Mouse (Mus musculus): ENCODE results near the gene Gpc6. TPM values are rescaled to one million over a fixed set of nuclear protein-coding genes. Genes with fewer than 3 reads are reported as not detected.

Gene Gpc6
- total and polyA plus RNA-seq, 3 experiments, result not detected

DNA sequence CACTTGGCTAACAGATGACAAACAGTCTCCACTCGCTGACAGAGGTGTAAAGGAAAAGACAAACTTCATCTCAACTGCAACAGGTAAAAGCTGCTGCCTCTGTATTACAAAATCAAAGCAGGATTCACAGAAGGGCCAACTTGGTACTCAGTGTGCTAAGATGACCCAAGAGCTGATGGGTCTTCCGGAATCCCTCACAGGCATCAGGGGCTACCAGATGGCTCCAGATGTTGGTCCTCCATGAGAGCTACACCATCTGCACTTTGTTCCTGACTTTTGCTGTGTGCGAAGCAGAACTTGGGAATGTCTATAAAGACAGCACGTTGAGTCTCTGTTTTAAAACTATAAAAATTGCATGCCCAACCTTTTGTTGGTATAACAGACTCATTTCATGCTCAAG is 842.7 kb downstream of the Gpc6 start:
- Histone ChIP-seq H3K9me3 (replicated peaks; ENCODE audit: low read length) (no peaks in the 10 kb centered on the region), H3K4me2 (ENCODE audit: insufficient read depth, low read depth, poor library complexity, severe bottlenecking) (no peak overlapping the region), H3K9ac (ENCODE audit: insufficient read depth, low read depth) (no peak overlapping the region), H3K79me2 (replicated peaks; ENCODE audit: control insufficient read depth, extremely low read depth, insufficient read depth, poor library complexity, severe bottlenecking) (no peaks in the 10 kb centered on the region), H3K27ac (ENCODE audit: insufficient read depth, low read depth) (no peak overlapping the region), H3K27me3 (replicated peaks) (no peaks in the 10 kb centered on the region), H3K4me1 (ENCODE audit: control insufficient read depth in 1 of 2, insufficient read depth in 2 of 2) (no peaks in the 10 kb centered on the region), H3K36me3 (replicated peaks in 1 of 2; ENCODE audit: control insufficient read depth in 1 of 2, insufficient read depth in 1 of 2, low read length in 1 of 2) (no peaks in the 10 kb centered on the region), H3K4me3 (replicated peaks in 1 of 3; ENCODE audit: low read depth in 2 of 3, low read length in 2 of 3, poor library complexity in 1 of 3) (no peak overlapping the region)
- dilution Hi-C loops (cut with MboI; ENCODE audit: extremely low pct_ligation_motif_present, extremely low pct_unique_long_range_greater_than_20kb, low sequenced_read_pairs) (no loop called here), in situ Hi-C loops (cut with MboI; ENCODE audit: low pct_ligation_motif_present, low pct_unique_long_range_greater_than_20kb, low sequenced_read_pairs) (no loop called here)
- no peak for DNase-seq (ENCODE audit: extremely low read depth)
- TF ChIP-seq CHD1 (IDR thresholded peaks at IDR 0.05; ENCODE audit: low read depth, low read length) (no peak), TBP (conservative IDR thresholded peaks at IDR 0.05; ENCODE audit: low read depth, low read length) (no peak), MAZ (IDR thresholded peaks at IDR 0.05; ENCODE audit: low read depth, low read length) (no peak), EP300 (IDR thresholded peaks at IDR 0.05; ENCODE audit: low read length) (no peak), SMC3 (IDR thresholded peaks at IDR 0.05; ENCODE audit: low read depth, low read length) (no peak)

DNA sequence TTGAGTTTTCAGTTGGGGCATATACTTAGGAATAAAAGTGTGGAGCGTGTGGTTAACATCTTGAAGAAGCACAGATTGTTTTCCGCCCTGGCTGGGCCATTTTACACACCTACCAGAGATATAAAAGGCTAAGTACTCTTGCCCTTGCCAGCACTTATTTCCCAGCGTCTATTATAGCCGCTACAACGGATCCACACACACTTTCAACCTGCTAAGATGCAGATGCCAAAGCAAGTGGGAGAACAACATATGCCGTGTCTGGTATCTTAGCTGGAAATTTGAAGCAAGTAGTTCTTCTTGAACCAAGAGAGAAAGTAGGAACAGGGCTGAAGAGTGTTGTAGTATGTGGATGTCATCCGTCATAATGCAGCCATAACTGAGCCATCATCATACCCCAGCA is 843.6 kb downstream of the Gpc6 start:
- in situ Hi-C loops (cut with MboI; ENCODE audit: low pct_ligation_motif_present, low pct_unique_long_range_greater_than_20kb, low sequenced_read_pairs), result no loop called here
- Histone ChIP-seq H3K4me2 (ENCODE audit: insufficient read depth, low read depth, poor library complexity, severe bottlenecking) (no peak overlapping the region), H3K79me2 (replicated peaks; ENCODE audit: control insufficient read depth, extremely low read depth, insufficient read depth, poor library complexity, severe bottlenecking) (no peaks in the 10 kb centered on the region), H3K9ac (ENCODE audit: insufficient read depth, low read depth) (no peak overlapping the region), H3K4me1 (ENCODE audit: control insufficient read depth in 1 of 2, insufficient read depth in 2 of 2) (no peaks in the 10 kb centered on the region), H3K36me3 (replicated peaks in 1 of 2; ENCODE audit: control insufficient read depth in 1 of 2, insufficient read depth in 1 of 2, low read length in 1 of 2) (no peaks in the 10 kb centered on the region), H3K9me3 (replicated peaks; ENCODE audit: low read length) (no peaks in the 10 kb centered on the region), H3K27me3 (replicated peaks) (no peaks in the 10 kb centered on the region), H3K27ac (ENCODE audit: insufficient read depth, low read depth) (no peak overlapping the region), H3K4me3 (replicated peaks in 1 of 3; ENCODE audit: low read depth in 2 of 3, low read length in 2 of 3, poor library complexity in 1 of 3) (no peak overlapping the region)
- no peak for TF ChIP-seq MYC (IDR thresholded peaks at IDR 0.05; ENCODE audit: low read depth, low read length)
- no peak for TF ChIP-seq MEF2A (IDR thresholded peaks at IDR 0.05; ENCODE audit: borderline replicate concordance, low read depth, low read length)
- TF ChIP-seq KAT2A (IDR thresholded peaks at IDR 0.05; ENCODE audit: insufficient replicate concordance, low read length), result no peak
- no peak for TF ChIP-seq SMC3 (IDR thresholded peaks at IDR 0.05; ENCODE audit: low read depth, low read length)
- TF ChIP-seq ZKSCAN1 (IDR thresholded peaks at IDR 0.05; ENCODE audit: borderline replicate concordance, low read depth, low read length), result no peak
- no peak for TF ChIP-seq ZMIZ1 (IDR thresholded peaks at IDR 0.05; ENCODE audit: low read depth, low read length)
- TF ChIP-seq PAX5 (IDR thresholded peaks at IDR 0.05; ENCODE audit: low read length), result no peak
- TF ChIP-seq EP300 (IDR thresholded peaks at IDR 0.05; ENCODE audit: low read length), result no peak
- no peak for TF ChIP-seq POLR2AphosphoS2 (IDR thresholded peaks at IDR 0.05; ENCODE audit: low read depth, low read length)
- no peak for TF ChIP-seq SIN3A (IDR thresholded peaks at IDR 0.05; ENCODE audit: low read length)
- TF ChIP-seq MAX (IDR thresholded peaks at IDR 0.05; ENCODE audit: low read length), result no peak
- TF ChIP-seq NELFE (IDR thresholded peaks at IDR 0.05; ENCODE audit: low read depth, low read length), result no peak
- dilution Hi-C loops (cut with MboI; ENCODE audit: extremely low pct_ligation_motif_present, extremely low pct_unique_long_range_greater_than_20kb, low sequenced_read_pairs), result no loop called here
- no peak for DNase-seq (ENCODE audit: extremely low read depth)

DNA sequence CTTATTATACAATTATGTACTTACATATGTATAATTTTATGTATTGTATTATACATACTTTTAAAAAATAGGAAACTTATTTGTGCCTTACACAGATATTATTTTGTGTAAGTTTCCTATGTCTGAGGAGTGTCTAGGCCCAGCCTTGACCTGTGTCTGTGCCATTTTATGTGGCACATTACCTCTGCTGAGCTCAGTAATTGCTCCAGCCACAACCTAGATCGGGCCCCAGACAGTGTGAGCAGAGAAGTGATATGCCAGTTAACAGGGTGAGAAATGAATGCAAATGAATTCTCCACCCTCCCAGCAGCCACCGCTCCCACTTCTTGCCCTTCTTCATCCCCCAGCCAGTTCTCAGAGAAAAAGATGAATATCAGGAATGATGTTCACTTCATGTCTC is 848.3 kb downstream of the Gpc6 start:
- Histone ChIP-seq H3K9ac (ENCODE audit: insufficient read depth, low read depth) (no peak overlapping the region), H3K36me3 (replicated peaks in 1 of 2; ENCODE audit: control insufficient read depth in 1 of 2, insufficient read depth in 1 of 2, low read length in 1 of 2) (no peaks in the 10 kb centered on the region), H3K27me3 (replicated peaks) (no peaks in the 10 kb centered on the region), H3K27ac (ENCODE audit: insufficient read depth, low read depth) (no peak overlapping the region), H3K9me3 (replicated peaks; ENCODE audit: low read length) (no peaks in the 10 kb centered on the region), H3K4me1 (ENCODE audit: control insufficient read depth in 1 of 2, insufficient read depth in 2 of 2) (no peaks in the 10 kb centered on the region), H3K4me2 (ENCODE audit: insufficient read depth, low read depth, poor library complexity, severe bottlenecking) (no peak overlapping the region), H3K79me2 (replicated peaks; ENCODE audit: control insufficient read depth, extremely low read depth, insufficient read depth, poor library complexity, severe bottlenecking) (no peaks in the 10 kb centered on the region), H3K4me3 (replicated peaks in 1 of 3; ENCODE audit: low read depth in 2 of 3, low read length in 2 of 3, poor library complexity in 1 of 3) (no peak overlapping the region)
- DNase-seq (ENCODE audit: extremely low read depth), result no peak
- dilution Hi-C loops (cut with MboI; ENCODE audit: extremely low pct_ligation_motif_present, extremely low pct_unique_long_range_greater_than_20kb, low sequenced_read_pairs), result no loop called here
- in situ Hi-C loops (cut with MboI; ENCODE audit: low pct_ligation_motif_present, low pct_unique_long_range_greater_than_20kb, low sequenced_read_pairs), result no loop called here
- TF ChIP-seq TCF12 (IDR thresholded peaks at IDR 0.05; ENCODE audit: low read depth, low read length) (no peak), MAFK (IDR thresholded peaks at IDR 0.05; ENCODE audit: insufficient replicate concordance, low read length) (no peak), E2F4 (IDR thresholded peaks at IDR 0.05; ENCODE audit: insufficient replicate concordance, low read depth, low read length) (no peak), CHD1 (IDR thresholded peaks at IDR 0.05; ENCODE audit: low read depth, low read length) (no peak), SMC3 (IDR thresholded peaks at IDR 0.05; ENCODE audit: low read depth, low read length) (no peak), UBTF (IDR thresholded peaks at IDR 0.05; ENCODE audit: low read depth, low read length) (no peak), CHD2 (IDR thresholded peaks at IDR 0.05; ENCODE audit: low read length) (no peak), MEF2A (IDR thresholded peaks at IDR 0.05; ENCODE audit: borderline replicate concordance, low read depth, low read length) (no peak), MAZ (IDR thresholded peaks at IDR 0.05; ENCODE audit: low read depth, low read length) (no peak), EP300 (IDR thresholded peaks at IDR 0.05; ENCODE audit: low read length) (no peak), ZC3H11A (IDR thresholded peaks at IDR 0.05; ENCODE audit: low read depth, low read length) (no peak), JUND (conservative IDR thresholded peaks at IDR 0.05; ENCODE audit: low read depth, low read length) (no peak), JUN (IDR thresholded peaks at IDR 0.05; ENCODE audit: insufficient read depth, low read depth, low read length) (no peak), NELFE (IDR thresholded peaks at IDR 0.05; ENCODE audit: low read depth, low read length) (no peak)

All from CH12.LX (cell line).